Mouse (Mus musculus): ENCODE measurements around the gene Tfpi. TPM values are rescaled to one million over a fixed set of nuclear protein-coding genes. Genes with fewer than 3 reads are reported as not detected.

Tfpi gene
- 4.7 TPM for polyA plus RNA-seq (2015; fragmentation: Illumina TruSeq; extraction: RNeasy Lipid Tissue Mini Kit (QIAGEN cat#74804); ENCODE audit: low read depth, low replicate concordance)

DNA sequence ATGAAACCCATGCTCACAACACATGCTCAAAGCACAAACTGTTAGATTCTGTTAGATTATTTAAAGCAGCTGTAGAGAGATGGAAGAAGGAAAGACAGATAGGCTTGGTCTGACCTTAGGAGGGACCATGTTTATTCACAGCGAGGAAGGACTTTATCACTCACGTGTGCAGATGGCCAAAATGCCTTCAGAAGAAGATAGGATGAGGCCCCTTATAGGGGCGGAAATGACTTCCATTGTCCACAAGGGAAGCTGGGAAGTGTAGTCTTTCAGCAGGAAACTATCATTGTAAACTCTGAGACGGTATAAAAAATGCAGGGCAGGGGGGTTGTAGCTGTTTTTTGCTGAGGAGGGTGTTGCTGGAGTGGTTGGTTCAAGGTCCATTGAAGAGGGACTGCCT, at the start of gene Tfpi:
Gene Tfpi (minus strand): TSS at position 199 of the 400 bp plus-strand sequence.

DNA sequence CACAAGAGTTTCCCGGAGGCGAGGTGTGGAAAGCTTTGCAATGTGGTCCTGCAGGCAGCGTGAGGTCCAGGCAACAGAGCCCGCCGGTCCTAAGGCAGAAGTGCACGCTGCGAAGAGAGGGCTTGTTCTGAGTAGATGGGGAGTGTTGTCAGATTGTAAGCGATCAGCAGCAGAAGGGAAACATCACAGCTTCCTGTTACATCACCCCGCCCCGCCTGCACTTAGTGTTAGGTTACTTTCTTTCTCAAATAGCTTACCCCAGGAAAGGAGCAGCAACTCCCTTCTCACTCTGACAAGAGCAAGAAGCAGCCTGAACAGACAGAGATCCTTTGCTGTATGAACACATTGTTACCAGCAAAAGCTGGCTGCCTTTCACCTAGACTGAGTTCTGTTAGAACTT, 51.4 kb downstream of the Tfpi start, which contains the start of gene Calcrl:
Gene Calcrl (minus strand): TSS at position 274 of the 400 bp plus-strand sequence.

Other genes starting within 250 kb of the Tfpi start
- 4.6 TPM for gene Calcrl, start 51.4 kb downstream of the Tfpi start, polyA plus RNA-seq (2015; fragmentation: Illumina TruSeq; extraction: RNeasy Lipid Tissue Mini Kit (QIAGEN cat#74804); ENCODE audit: low read depth, low replicate concordance)
- 42.0 TPM for gene Ctnnd1, start 174.0 kb upstream of the Tfpi start, polyA plus RNA-seq (2015; fragmentation: Illumina TruSeq; extraction: RNeasy Lipid Tissue Mini Kit (QIAGEN cat#74804); ENCODE audit: low read depth, low replicate concordance)
- gene Btbd18, start 182.3 kb upstream of the Tfpi start, polyA plus RNA-seq (2015; fragmentation: Illumina TruSeq; extraction: RNeasy Lipid Tissue Mini Kit (QIAGEN cat#74804); ENCODE audit: low read depth, low replicate concordance): not detected
- 53.2 TPM for gene Selenoh, start 194.0 kb upstream of the Tfpi start, polyA plus RNA-seq (2015; fragmentation: Illumina TruSeq; extraction: RNeasy Lipid Tissue Mini Kit (QIAGEN cat#74804); ENCODE audit: low read depth, low replicate concordance)
- gene Gm28635, start 201.3 kb upstream of the Tfpi start, polyA plus RNA-seq (2015; fragmentation: Illumina TruSeq; extraction: RNeasy Lipid Tissue Mini Kit (QIAGEN cat#74804); ENCODE audit: low read depth, low replicate concordance): not detected
- 42.9 TPM for gene Med19, start 201.6 kb upstream of the Tfpi start, polyA plus RNA-seq (2015; fragmentation: Illumina TruSeq; extraction: RNeasy Lipid Tissue Mini Kit (QIAGEN cat#74804); ENCODE audit: low read depth, low replicate concordance)
- 415 TPM for gene Tmx2, start 202.4 kb upstream of the Tfpi start, polyA plus RNA-seq (2015; fragmentation: Illumina TruSeq; extraction: RNeasy Lipid Tissue Mini Kit (QIAGEN cat#74804); ENCODE audit: low read depth, low replicate concordance)
- 32.1 TPM for gene Zdhhc5, start 238.4 kb upstream of the Tfpi start, polyA plus RNA-seq (2015; fragmentation: Illumina TruSeq; extraction: RNeasy Lipid Tissue Mini Kit (QIAGEN cat#74804); ENCODE audit: low read depth, low replicate concordance)

Measured in brain, adult 10 weeks (tissue).